Mouse (Mus musculus): ENCODE data around the gene Pink1. TPM values are rescaled to one million over a fixed set of nuclear protein-coding genes. Genes with fewer than 3 reads are reported as not detected.

The Pink1 gene
- 100 to 1,000 TPM; 181 to 190 TPM for total RNA-seq (2021)
- long read RNA-seq, experiment 1, transcript Pink1-201 (8 exons, 2,375 nt), result major isoform, 117 of 494 reads
- long read RNA-seq, experiment 1, partial matches to known transcripts, result 347 of 494 reads
- long read RNA-seq, experiment 1, other reads (novel, unspliced or antisense), result 30 of 494 reads
- long read RNA-seq, experiment 2, transcript Pink1-201 (8 exons, 2,375 nt), result major isoform, 90 of 332 reads
- long read RNA-seq, experiment 2, partial matches to known transcripts, result 226 of 332 reads
- long read RNA-seq, experiment 2, other reads (novel, unspliced or antisense), result 16 of 332 reads

- DNase-seq (ENCODE audit: low spot score in 2 of 2), result peak; percentile 91 to 96
- intact Hi-C loops (cut with DNase I), result loop anchor here (2.0 to 10.0 kb wide), 2 partner anchors 53 to 529 kb away; no protein-coding TSS in a partner anchor
Measured at GRCm38 (mm10) chr4:138326077-138326695, at the start of gene Pink1. Gene Pink1 (minus strand): TSS chr4:138326307.

GRCm38 (mm10) chr4:138375117-138375516, 49.0 kb upstream of the Pink1 start:
- intact Hi-C loops (cut with DNase I), result loop anchor here (5.0 kb wide), 1 partner anchor 33 kb away; no protein-coding TSS in a partner anchor
- no peak for DNase-seq (ENCODE audit: low spot score in 2 of 2)

GRCm38 (mm10) chr4:138370996-138371516, 44.9 kb upstream of the Pink1 start:
- intact Hi-C loops (cut with DNase I), result no loop called here
- no peak for DNase-seq (ENCODE audit: low spot score in 2 of 2)

GRCm38 (mm10) chr4:138368498-138369260, 42.6 kb upstream of the Pink1 start:
- intact Hi-C loops (cut with DNase I), result no loop called here
- DNase-seq (ENCODE audit: low spot score in 2 of 2), result no peak

GRCm38 (mm10) chr4:138367641-138368497, 41.8 kb upstream of the Pink1 start, which contains the start of gene Cda:
Gene Cda (minus strand): TSS chr4:138367992.
- intact Hi-C loops (cut with DNase I), result no loop called here
- DNase-seq (ENCODE audit: low spot score in 2 of 2), result no peak

- intact Hi-C loops (cut with DNase I), result no loop called here
- no peak for DNase-seq (ENCODE audit: low spot score in 2 of 2)
Measured at GRCm38 (mm10) chr4:138366561-138366960, 40.5 kb upstream of the Pink1 start.

- intact Hi-C loops (cut with DNase I), result no loop called here
Measured at GRCm38 (mm10) chr4:138363511-138363910, 37.4 kb upstream of the Pink1 start.

GRCm38 (mm10) chr4:138362883-138363282, 36.8 kb upstream of the Pink1 start:
- intact Hi-C loops (cut with DNase I), result no loop called here
- DNase-seq (ENCODE audit: low spot score in 2 of 2), result no peak

More at GRCm38 (mm10) chr4:138363511-138363910, 37.4 kb upstream of the Pink1 start:
- no peak for DNase-seq (ENCODE audit: low spot score in 2 of 2)

GRCm38 (mm10) chr4:138361370-138361821, 35.3 kb upstream of the Pink1 start:
- no peak for DNase-seq (ENCODE audit: low spot score in 2 of 2)
- intact Hi-C loops (cut with DNase I), result no loop called here

GRCm38 (mm10) chr4:138358176-138358575, 32.1 kb upstream of the Pink1 start:
- DNase-seq (ENCODE audit: low spot score in 2 of 2), result no peak
- intact Hi-C loops (cut with DNase I), result no loop called here

GRCm38 (mm10) chr4:138356551-138356950, 30.4 kb upstream of the Pink1 start:
- DNase-seq (ENCODE audit: low spot score in 2 of 2), result no peak
- intact Hi-C loops (cut with DNase I), result no loop called here

GRCm38 (mm10) chr4:138356141-138356540, 30.0 kb upstream of the Pink1 start:
- DNase-seq (ENCODE audit: low spot score in 2 of 2), result no peak
- intact Hi-C loops (cut with DNase I), result no loop called here

GRCm38 (mm10) chr4:138355496-138355895, 29.4 kb upstream of the Pink1 start:
- intact Hi-C loops (cut with DNase I), result no loop called here
- DNase-seq (ENCODE audit: low spot score in 2 of 2), result no peak

- intact Hi-C loops (cut with DNase I), result no loop called here
- DNase-seq (ENCODE audit: low spot score in 2 of 2), result no peak
Measured at GRCm38 (mm10) chr4:138353438-138354171, 27.5 kb upstream of the Pink1 start.

- DNase-seq (ENCODE audit: low spot score in 2 of 2), result no peak
- intact Hi-C loops (cut with DNase I), result no loop called here
Measured at GRCm38 (mm10) chr4:138352692-138353091, 26.6 kb upstream of the Pink1 start.

- intact Hi-C loops (cut with DNase I), result no loop called here
- no peak for DNase-seq (ENCODE audit: low spot score in 2 of 2)
Measured at GRCm38 (mm10) chr4:138351821-138352220, 25.7 kb upstream of the Pink1 start.

GRCm38 (mm10) chr4:138348716-138349115, 22.6 kb upstream of the Pink1 start:
- no peak for DNase-seq (ENCODE audit: low spot score in 2 of 2)
- intact Hi-C loops (cut with DNase I), result no loop called here

- intact Hi-C loops (cut with DNase I), result no loop called here
- no peak for DNase-seq (ENCODE audit: low spot score in 2 of 2)
Measured at GRCm38 (mm10) chr4:138347280-138347679, 21.2 kb upstream of the Pink1 start.

Data from left cerebral cortex, postnatal 14 days (tissue).